Mouse (Mus musculus) Muller cell, postnatal 12 days (primary cell): ENCODE measurements around the gene Znrf3.

Source experiments
- DNase-seq: peaks from one replicate; pipeline ENCODE4 v3.0.0-alpha.2; 2015; ENCODE audit errors: inconsistent ontology term

Znrf3 gene

GRCm38 (mm10) chr11:5242158-5242557 lies 202.5 kb downstream of the Znrf3 start:
- DNase-seq, result no peak

GRCm38 (mm10) chr11:5239706-5240690 lies 204.6 kb downstream of the Znrf3 start:
- no peak for DNase-seq
